Mouse (Mus musculus) kidney, postnatal 36 days (tissue): ENCODE measurements around the gene Dido1.

Experiments used
- DNase-seq, 2 experiments: peaks; one replicate each; pipeline ENCODE4 v3.0.0; 2021 to 2022; ENCODE audit warnings: mixed read lengths in 2 of 2

The Dido1 gene

GRCm38 (mm10) chr2:180678609-180679140 lies 31.1 kb downstream of the Dido1 start:
- peak; percentile 68 to 80 for DNase-seq

- DNase-seq, result no peak
These were observed 33.1 kb downstream of the Dido1 start for GRCm38 (mm10) chr2:180676706-180677105.

GRCm38 (mm10) chr2:180662008-180662407 lies 47.8 kb downstream of the Dido1 start:
- DNase-seq, result no peak

GRCm38 (mm10) chr2:180660521-180660920 lies 49.3 kb downstream of the Dido1 start:
- no peak for DNase-seq

GRCm38 (mm10) chr2:180659353-180660150 lies 50.2 kb downstream of the Dido1 start:
- DNase-seq, result peak in 1 of 2 experiments; percentile 34

GRCm38 (mm10) chr2:180658381-180658780 lies 51.4 kb downstream of the Dido1 start:
- no peak for DNase-seq

- DNase-seq, result peak; percentile 79 to 87
These were observed 52.3 kb downstream of the Dido1 start for GRCm38 (mm10) chr2:180657394-180658013.

- DNase-seq, result peak; percentile 43 to 52
These were observed 54.6 kb downstream of the Dido1 start for GRCm38 (mm10) chr2:180655150-180655549.

- DNase-seq, result no peak
These were observed 55.1 kb downstream of the Dido1 start for GRCm38 (mm10) chr2:180654666-180655065.

- no peak for DNase-seq
These were observed 63.0 kb downstream of the Dido1 start for GRCm38 (mm10) chr2:180646841-180647240.

- DNase-seq, result no peak
These were observed 66.2 kb downstream of the Dido1 start for GRCm38 (mm10) chr2:180643626-180644025.

GRCm38 (mm10) chr2:180642555-180643260 lies 67.1 kb downstream of the Dido1 start, which contains the start of gene Tcfl5:
Gene Tcfl5 (minus strand): TSS chr2:180642708.
- DNase-seq, result no peak

GRCm38 (mm10) chr2:180641576-180642554 lies 67.9 kb downstream of the Dido1 start:
- DNase-seq, result no peak

- DNase-seq, result no peak
These were observed 97.9 kb downstream of the Dido1 start for GRCm38 (mm10) chr2:180611882-180612281.

- no peak for DNase-seq
These were observed 99.5 kb downstream of the Dido1 start for GRCm38 (mm10) chr2:180610283-180610682.
